Mouse (Mus musculus): ENCODE data around the gene Fam114a1. TPM values are rescaled to one million over a fixed set of nuclear protein-coding genes. Genes with fewer than 3 reads are reported as not detected.

The Fam114a1 gene
- 0.52 TPM for total RNA-seq (2023)

DNA sequence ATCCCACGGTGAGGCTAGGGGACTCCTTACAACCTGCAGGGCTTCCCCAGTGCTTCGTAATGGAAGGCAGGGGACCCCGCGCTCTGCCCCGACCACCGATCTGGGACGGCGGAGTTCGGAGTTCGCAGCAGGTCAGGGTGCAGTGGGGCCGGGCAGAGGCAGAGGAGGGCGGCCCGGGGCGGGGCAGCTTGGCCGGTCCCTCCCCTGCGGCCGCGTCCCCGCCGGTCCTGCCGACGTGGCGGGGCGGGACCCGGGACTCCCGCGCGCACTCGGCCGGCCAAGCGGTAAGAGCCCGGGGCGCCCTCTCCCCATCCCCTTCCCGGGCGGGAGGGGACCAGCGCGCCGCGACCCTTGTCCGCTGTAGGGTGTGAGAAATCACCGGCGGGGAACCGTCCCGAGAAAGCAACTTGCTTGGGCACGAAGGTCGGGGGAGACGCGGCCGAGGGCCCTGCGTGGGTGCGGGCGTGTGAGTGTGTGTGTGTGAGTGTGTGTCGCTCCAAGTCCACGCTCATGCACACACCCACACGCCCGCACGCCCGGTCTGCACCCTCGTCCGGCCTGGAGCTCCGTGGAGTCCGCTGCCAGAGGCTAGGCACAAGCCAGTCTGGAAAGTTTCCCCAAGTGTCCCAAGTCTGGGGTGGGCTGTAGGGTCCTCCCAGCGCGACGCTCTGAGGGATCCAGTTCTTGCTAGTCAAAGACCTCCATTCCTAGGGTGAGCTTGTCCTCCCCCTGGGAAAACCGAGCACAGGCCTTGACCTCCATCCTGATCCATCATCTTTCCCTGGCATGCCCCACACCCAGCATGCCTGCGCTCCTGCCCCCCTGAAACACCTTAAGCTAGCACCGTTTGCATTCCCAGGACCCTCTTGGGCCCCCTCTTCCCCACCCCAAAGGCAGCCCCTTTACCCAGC, at the start of gene Fam114a1:
Gene Fam114a1 (plus strand): TSS at position 211 of the 911 bp plus-strand sequence.

DNA sequence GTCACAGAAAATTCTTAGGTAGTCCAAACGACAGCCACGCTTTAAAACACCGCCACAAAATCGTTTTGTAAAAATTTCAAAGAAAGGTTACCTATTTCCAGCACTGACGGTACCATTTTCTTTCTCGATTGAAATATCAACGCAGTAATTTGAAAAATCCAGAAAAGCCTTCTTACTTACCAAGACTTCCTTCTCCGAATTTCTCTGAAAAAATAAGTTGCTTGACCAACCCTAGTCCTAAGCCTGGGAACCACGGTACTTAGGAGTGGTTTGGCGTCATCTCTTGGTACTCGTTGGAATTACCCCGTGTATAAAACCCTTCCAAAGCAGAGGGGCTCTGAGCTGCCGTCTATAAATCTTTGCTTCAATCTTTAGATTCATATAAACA, 10.0 kb upstream of the Fam114a1 start, which contains the start of gene Tlr6:
Gene Tlr6 (minus strand): TSS at position 255 of the 388 bp plus-strand sequence.

Other genes with a start within 250 kb of the Fam114a1 start
- 474 TPM for gene Klf3, start 166.7 kb upstream of the Fam114a1 start, total RNA-seq (2023)
- 47.3 TPM for gene Tlr1, start 36.5 kb upstream of the Fam114a1 start, total RNA-seq (2023)
- 7.2 TPM for gene Tlr6, start 10.0 kb upstream of the Fam114a1 start, total RNA-seq (2023)
- gene Tmem156, start 122.1 kb downstream of the Fam114a1 start, total RNA-seq (2023), result 24.0 TPM
- gene Klhl5, start 137.5 kb downstream of the Fam114a1 start, total RNA-seq (2023), result 5.8 TPM
- 5.1 TPM for gene Wdr19, start 229.6 kb downstream of the Fam114a1 start, total RNA-seq (2023)